In genomic region chr4:133353367-133354365, GRCm38 (mm10) we compare ENCODE assay signal across 8 mouse cellular contexts. TPM values are rescaled to one million over a fixed set of nuclear protein-coding genes. Genes with fewer than 3 reads are reported as not detected.
DNase-seq lines count a peak whose midpoint lies in the region; ATAC-seq and TF ChIP-seq lines count a peak whose summit lies in the region.

Wdtc1 (minus strand) TSS chr4:133353481.

- H3K4me3 ChIP-seq in thymus, adult 2 months (ENCODE audit: control insufficient read depth, insufficient read depth, low read length), result no peak within 1 kb of the TSS
- no peak within 1 kb of the TSS for H3K4me3 ChIP-seq in forebrain, embryonic 10.5 days
- H3K4me3 ChIP-seq in limb, embryonic 15.5 days, result no peak within 1 kb of the TSS

- no peaks in the 10 kb centered on the region for H3K9me3 ChIP-seq in forebrain, embryonic 10.5 days
- H3K9me3 ChIP-seq in limb, embryonic 15.5 days, result no peaks in the 10 kb centered on the region

- no peak within 1 kb of the TSS for H3K9ac ChIP-seq in limb, embryonic 15.5 days

- no peaks in the 10 kb centered on the region for H3K36me3 ChIP-seq in thymus, adult 2 months (ENCODE audit: control insufficient read depth, insufficient read depth, low read length)
- H3K36me3 ChIP-seq in forebrain, embryonic 10.5 days (replicated peaks), result no peaks in the 10 kb centered on the region
- H3K36me3 ChIP-seq in limb, embryonic 15.5 days, result no peaks in the 10 kb centered on the region

- no peaks in the 10 kb centered on the region for H3K4me1 ChIP-seq in thymus, adult 2 months (replicated peaks; ENCODE audit: control insufficient read depth, insufficient read depth, low read length)
- no peaks in the 10 kb centered on the region for H3K4me1 ChIP-seq in forebrain, embryonic 10.5 days
- no peaks in the 10 kb centered on the region for H3K4me1 ChIP-seq in limb, embryonic 15.5 days

- no peak within 1 kb of the TSS for H3K4me2 ChIP-seq in limb, embryonic 15.5 days

- DNase-seq in thymus, adult 2 months, result no peak
- DNase-seq in thymus, adult 18-20 months, result no peak
- DNase-seq in forebrain, embryonic 10.5 days (ENCODE audit: extremely low spot score, low spot score), result no peak
- DNase-seq in heart, postnatal 36 days, result no peak
- peak; percentile 74 to 75 for DNase-seq in monocyte, adult 2 months (ENCODE audit: low read depth in 1 of 2, low spot score in 2 of 2)
- DNase-seq in ovary, postnatal 14 days (ENCODE audit: low spot score), result no peak
- DNase-seq in kidney, adult 11 months, result no peak

- H3K27ac ChIP-seq in thymus, adult 2 months (ENCODE audit: control insufficient read depth, insufficient read depth, low read length), result no peak within 1 kb of the TSS
- no peak within 1 kb of the TSS for H3K27ac ChIP-seq in forebrain, embryonic 10.5 days
- no peak within 1 kb of the TSS for H3K27ac ChIP-seq in limb, embryonic 15.5 days

- no peak for TF ChIP-seq POLR2A in thymus, adult 2 months (IDR thresholded peaks at IDR 0.05; ENCODE audit: control insufficient read depth, extremely low read depth, insufficient read depth, low read length, poor library complexity)

- ATAC-seq in limb, embryonic 15.5 days (ENCODE audit: insufficient number of reproducible peaks, low FRiP score, low TSS enrichment, low read depth), result no peak

- WGBS in thymus, adult 2 months, result 88% methylated on average over 23 of the region's 23 CpGs
- WGBS in forebrain, embryonic 10.5 days, result 91% methylated on average over 23 of the region's 23 CpGs
- WGBS in limb, embryonic 15.5 days, result 82% methylated on average over 23 of the region's 23 CpGs

- TF ChIP-seq CTCF in thymus, adult 2 months (IDR thresholded peaks at IDR 0.05; ENCODE audit: borderline replicate concordance, control insufficient read depth, extremely low read depth, insufficient read depth, low read length, poor library complexity), result no peak

- intact Hi-C loops in heart, postnatal 36 days (cut with DNase I), result no loop called here

- no peaks in the 10 kb centered on the region for H3K27me3 ChIP-seq in thymus, adult 2 months (ENCODE audit: control insufficient read depth, insufficient read depth, low read length)
- H3K27me3 ChIP-seq in forebrain, embryonic 10.5 days (ENCODE audit: poor library complexity, severe bottlenecking), result no peaks in the 10 kb centered on the region
- no peaks in the 10 kb centered on the region for H3K27me3 ChIP-seq in limb, embryonic 15.5 days

RNA-seq across cellular contexts. Expression of gene Wdtc1, which starts in this region (rescaled TPM):
- 107 and 124 TPM in 2 replicates for polyA plus RNA-seq in thymus, adult 2 months (2012; rRNA removed)
- polyA plus RNA-seq in forebrain, embryonic 10.5 days (2016; fragmentation: Nextera tagmentation; extraction: Ambion mirVana), result 16.8 and 17.0 TPM in 2 replicates
- total RNA-seq in heart, postnatal 36 days (2021), result 10 to 100 TPM; 82.0 to 88.2 TPM
- 13.9 TPM in 2 replicates for polyA plus RNA-seq in limb, embryonic 15.5 days (2015; fragmentation: Nextera tagmentation; extraction: Ambion mirVana)

Comparison
In these comparisons a context has a peak if more than half of its experiments do, and no peak if none do; other contexts are left out.
1. DNase-seq: peak in monocyte, adult 2 months (2 of 2); none in thymus, adult 2 months (single experiment), thymus, adult 18-20 months (0 of 2), forebrain, embryonic 10.5 days (single experiment), heart, postnatal 36 days (0 of 2), ovary, postnatal 14 days (single experiment) and kidney, adult 11 months (single experiment).